Comparison of ENCODE assay signal across 12 mouse cellular contexts in genomic region chr4:127861319-127862117, GRCm38 (mm10).
DNase-seq lines count a peak whose midpoint lies in the region; ATAC-seq lines count a peak whose summit lies in the region.
"Had no signal": no experiment of that assay in that cellular context is flagged by ENCODE, and none has a peak within 500 bp of the region (broad histone marks: within the 10 kb centered on the region; RNA-seq: fewer than 3 reads in every experiment).

No protein-coding gene starts in this region.

- no peak overlapping the region for H3K9ac ChIP-seq in midbrain, embryonic 16.5 days (ENCODE audit: low read depth, low read length)
- H3K9ac ChIP-seq in forebrain, embryonic 13.5 days: no peak overlapping the region
- no peak overlapping the region for H3K9ac ChIP-seq in intestine, embryonic 16.5 days (ENCODE audit: low read depth, low read length)

- H3K36me3 ChIP-seq in midbrain, embryonic 10.5 days: no peaks in the 10 kb centered on the region
- H3K36me3 ChIP-seq in midbrain, embryonic 16.5 days (ENCODE audit: control insufficient read depth, insufficient read depth, low read length): no peaks in the 10 kb centered on the region
- no peaks in the 10 kb centered on the region for H3K36me3 ChIP-seq in forebrain, embryonic 13.5 days (ENCODE audit: poor library complexity, severe bottlenecking)
- H3K36me3 ChIP-seq in intestine, embryonic 16.5 days (ENCODE audit: control insufficient read depth, insufficient read depth, low read length): no peaks in the 10 kb centered on the region

- no peak for DNase-seq in midbrain, embryonic 10.5 days (ENCODE audit: low spot score)
- DNase-seq in layer of hippocampus, adult 8-10 months (ENCODE audit: low spot score in 2 of 2): peak; percentile 48 to 56
- peak; percentile 60 for DNase-seq in right cerebral cortex, postnatal 25 days
- no peak for DNase-seq in lung, postnatal 25 days (ENCODE audit: low spot score)
- no peak for DNase-seq in spleen, postnatal 36 days (ENCODE audit: low spot score in 2 of 2)
- DNase-seq: heart, adult 2 months; lung, postnatal 4 days had no signal

- H3K4me3 ChIP-seq in midbrain, embryonic 10.5 days: no peak overlapping the region
- no peak overlapping the region for H3K4me3 ChIP-seq in midbrain, embryonic 16.5 days (ENCODE audit: low read depth, low read length)
- no peak overlapping the region for H3K4me3 ChIP-seq in forebrain, embryonic 13.5 days
- no peak overlapping the region for H3K4me3 ChIP-seq in intestine, embryonic 16.5 days (ENCODE audit: low read length)
- H3K4me3 ChIP-seq: heart, adult 2 months; myocyte had no signal

- 0 out of 2 replicates have a peak overlapping the region, but pooled peaks have one; percentile 13 for H3K27ac ChIP-seq in midbrain, embryonic 10.5 days (replicated peaks)
- no peak overlapping the region for H3K27ac ChIP-seq in midbrain, embryonic 16.5 days (ENCODE audit: low read length)
- peak overlapping the region; percentile 85 for H3K27ac ChIP-seq in forebrain, embryonic 13.5 days
- no peak overlapping the region for H3K27ac ChIP-seq in intestine, embryonic 16.5 days (ENCODE audit: low read length)
- H3K27ac ChIP-seq: heart, adult 2 months; kidney, postnatal 0 days had no signal

- WGBS in midbrain, embryonic 10.5 days: 68% methylated on average over 16 of the region's 16 CpGs
- WGBS in midbrain, embryonic 16.5 days: 52% methylated on average over 16 of the region's 16 CpGs
- 40% methylated on average over 16 of the region's 16 CpGs for WGBS in forebrain, embryonic 13.5 days
- WGBS in intestine, embryonic 16.5 days: 61% methylated on average over 16 of the region's 16 CpGs

- no peak overlapping the region for H3K4me2 ChIP-seq in midbrain, embryonic 16.5 days (ENCODE audit: low read length)
- H3K4me2 ChIP-seq in forebrain, embryonic 13.5 days: peak overlapping the region; percentile 14; the same call in 1 of the 2 replicates
- H3K4me2 ChIP-seq in intestine, embryonic 16.5 days (ENCODE audit: low read depth, low read length): no peak overlapping the region

- H3K9me3 ChIP-seq in midbrain, embryonic 10.5 days (replicated peaks): no peaks in the 10 kb centered on the region
- H3K9me3 ChIP-seq in midbrain, embryonic 16.5 days (replicated peaks; ENCODE audit: control insufficient read depth, low read length, poor library complexity, severe bottlenecking): no peaks in the 10 kb centered on the region
- no peaks in the 10 kb centered on the region for H3K9me3 ChIP-seq in forebrain, embryonic 13.5 days (replicated peaks)
- H3K9me3 ChIP-seq in intestine, embryonic 16.5 days (ENCODE audit: control insufficient read depth, low read length): no peaks in the 10 kb centered on the region

- H3K27me3 ChIP-seq in midbrain, embryonic 10.5 days (ENCODE audit: low read depth, poor library complexity, severe bottlenecking): no peaks in the 10 kb centered on the region
- H3K27me3 ChIP-seq in midbrain, embryonic 16.5 days (ENCODE audit: control insufficient read depth, insufficient read depth, low read depth, low read length): no peaks in the 10 kb centered on the region
- no peaks in the 10 kb centered on the region for H3K27me3 ChIP-seq in forebrain, embryonic 13.5 days
- no peaks in the 10 kb centered on the region for H3K27me3 ChIP-seq in intestine, embryonic 16.5 days (replicated peaks; ENCODE audit: control insufficient read depth, insufficient read depth, low read length)

- ATAC-seq in midbrain, embryonic 16.5 days: no peak
- peak; percentile 89 for ATAC-seq in forebrain, embryonic 13.5 days
- no peak for ATAC-seq in intestine, embryonic 16.5 days

- H3K4me1 ChIP-seq in midbrain, embryonic 10.5 days: peaks cover 8% of the 10 kb centered on the region
- no peaks in the 10 kb centered on the region for H3K4me1 ChIP-seq in midbrain, embryonic 16.5 days (ENCODE audit: control insufficient read depth, insufficient read depth, low read length)
- peaks cover 6% of the 10 kb centered on the region for H3K4me1 ChIP-seq in forebrain, embryonic 13.5 days
- no peaks in the 10 kb centered on the region for H3K4me1 ChIP-seq in intestine, embryonic 16.5 days (ENCODE audit: control insufficient read depth, insufficient read depth, low read length)

Comparison
In these comparisons a context has a peak if more than half of its experiments do, and no peak if none do; other contexts are left out.
1. H3K27ac ChIP-seq: peak in midbrain, embryonic 10.5 days (single experiment) and forebrain, embryonic 13.5 days (single experiment); none in midbrain, embryonic 16.5 days (single experiment) and intestine, embryonic 16.5 days (single experiment).
2. DNase-seq: peak in layer of hippocampus, adult 8-10 months (2 of 2) and right cerebral cortex, postnatal 25 days (single experiment); none in midbrain, embryonic 10.5 days (single experiment), lung, postnatal 25 days (single experiment) and spleen, postnatal 36 days (0 of 2).